Mouse (Mus musculus) olfactory bulb, adult 2 months (tissue): Measurements from ENCODE around the gene Stk32c.
A peak's percentile ranks its signal among the peaks of the same experiment; 100 is the strongest.

Source experiments
- CTCF ChIP-seq: fragments of 200-500 bp; IDR thresholded peaks from 2 replicates; pipeline ENCODE4 v1.5.1; 2012; ENCODE audit warnings: low read depth, mild to moderate bottlenecking, low read length, moderate library complexity; ENCODE audit not compliant: insufficient read depth
- POLR2A ChIP-seq: fragments of 200-500 bp; IDR thresholded peaks from 2 replicates; pipeline ENCODE4 v1.6.1; 2012; ENCODE audit warnings: mild to moderate bottlenecking, low read depth, low read length, moderate library complexity; ENCODE audit not compliant: insufficient read depth

DNA sequence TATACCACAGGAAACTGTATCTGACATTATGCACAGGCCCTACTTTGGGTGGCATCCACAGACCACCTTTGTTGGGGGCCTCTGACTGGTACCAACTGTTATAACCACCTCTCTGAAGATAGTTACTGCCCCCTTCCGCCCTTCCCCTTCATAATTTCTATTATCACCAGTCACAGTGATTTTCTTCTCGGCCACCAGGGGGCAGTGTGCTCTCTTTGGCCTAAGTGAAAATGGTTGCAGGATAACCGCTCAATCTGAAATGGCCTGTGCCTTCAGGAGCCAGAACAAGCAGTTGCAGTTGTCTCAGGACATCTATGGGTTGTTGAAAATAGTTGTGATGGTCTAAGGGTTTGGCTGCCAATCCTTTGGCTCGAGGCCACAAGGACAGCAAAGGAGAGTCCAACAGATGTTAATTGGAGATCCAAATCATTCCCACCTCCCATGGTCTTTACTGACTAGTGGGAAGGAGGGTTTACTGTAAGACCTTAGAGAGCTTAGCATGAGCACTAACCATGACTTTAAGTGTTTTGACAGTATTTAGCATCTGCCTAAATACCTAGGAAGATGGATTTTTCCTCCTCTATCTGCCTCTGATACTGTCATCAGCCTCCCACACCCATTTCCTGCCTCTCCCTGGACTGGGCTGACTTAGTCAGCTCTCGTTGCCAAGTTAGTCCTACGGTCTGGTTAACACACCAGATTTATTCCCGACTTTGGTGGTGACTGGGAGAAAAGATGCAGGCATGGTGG lies 4.9 kb downstream of the Stk32c start:
- TF ChIP-seq CTCF (peak; percentile 33), POLR2A (no peak)
